Mouse (Mus musculus): Measurements from ENCODE around the gene Crb3. TPM values are rescaled to one million over a fixed set of nuclear protein-coding genes. Genes with fewer than 3 reads are reported as not detected.
"Not testable (repeated sequence)": the region's sequence is repeated elsewhere in the genome, so short reads cannot be mapped to it uniquely, and the experiment has no call there.

The Crb3 gene
- under 1 TPM; 0.77 to 0.99 TPM for total RNA-seq (2021)
- long read RNA-seq, experiment 1, partial matches to known transcripts, result 0 of 1 reads
- long read RNA-seq, experiment 1, other reads (novel, unspliced or antisense), result 1 of 1 reads
- long read RNA-seq, experiment 2, partial matches to known transcripts, result 0 of 1 reads
- long read RNA-seq, experiment 2, other reads (novel, unspliced or antisense), result 1 of 1 reads

DNA sequence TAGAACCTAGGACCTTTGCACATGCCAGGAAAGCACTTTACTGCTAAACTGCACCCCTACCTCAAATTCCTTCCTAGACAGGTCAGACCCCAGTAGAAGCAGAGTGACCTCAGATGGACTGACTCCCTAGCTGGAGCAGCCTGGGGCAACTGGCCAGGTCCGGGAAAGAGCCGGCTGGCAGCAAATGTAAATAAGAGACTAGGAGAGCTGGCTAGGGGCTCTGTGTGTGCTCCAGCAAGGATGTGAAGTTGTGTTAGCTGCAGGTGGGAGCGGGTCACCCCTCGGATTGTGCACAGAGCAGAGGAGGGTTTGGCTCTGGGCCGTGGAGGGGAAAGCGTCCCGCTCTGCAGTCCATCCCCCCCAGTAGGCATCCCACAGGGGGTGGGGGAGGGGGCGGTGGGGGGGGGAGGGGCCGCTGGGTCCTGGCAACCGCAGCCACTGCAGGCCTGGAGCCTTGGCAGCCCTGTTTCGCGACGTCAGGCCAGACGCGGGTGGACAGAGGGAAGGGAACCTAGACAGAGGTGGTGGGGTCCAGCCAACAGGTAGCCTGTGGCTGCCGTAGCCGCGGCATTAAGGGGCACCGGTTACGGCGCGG is at the start of gene Crb3:
TSS of gene Crb3 (plus strand) at position 215 of the 595 bp plus-strand sequence.
- DNase-seq, result peak; percentile 50

DNA sequence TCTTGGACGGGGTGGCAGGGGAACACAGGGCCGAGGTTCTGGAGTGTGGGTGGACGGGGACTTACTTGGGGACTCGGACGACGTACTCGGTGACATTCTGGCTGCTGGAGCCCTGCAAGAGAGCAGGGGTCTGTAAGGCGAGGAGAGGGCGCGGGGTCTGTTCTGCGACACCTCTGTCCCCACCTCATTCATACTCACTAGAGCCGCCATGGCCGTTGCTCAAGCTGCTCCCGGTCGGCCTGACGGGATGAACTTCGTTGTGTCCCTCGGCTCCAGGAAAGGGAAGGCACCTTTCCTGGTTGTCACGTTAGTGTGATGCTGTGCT is 48.0 kb upstream of the Crb3 start:
- no peak for DNase-seq

DNA sequence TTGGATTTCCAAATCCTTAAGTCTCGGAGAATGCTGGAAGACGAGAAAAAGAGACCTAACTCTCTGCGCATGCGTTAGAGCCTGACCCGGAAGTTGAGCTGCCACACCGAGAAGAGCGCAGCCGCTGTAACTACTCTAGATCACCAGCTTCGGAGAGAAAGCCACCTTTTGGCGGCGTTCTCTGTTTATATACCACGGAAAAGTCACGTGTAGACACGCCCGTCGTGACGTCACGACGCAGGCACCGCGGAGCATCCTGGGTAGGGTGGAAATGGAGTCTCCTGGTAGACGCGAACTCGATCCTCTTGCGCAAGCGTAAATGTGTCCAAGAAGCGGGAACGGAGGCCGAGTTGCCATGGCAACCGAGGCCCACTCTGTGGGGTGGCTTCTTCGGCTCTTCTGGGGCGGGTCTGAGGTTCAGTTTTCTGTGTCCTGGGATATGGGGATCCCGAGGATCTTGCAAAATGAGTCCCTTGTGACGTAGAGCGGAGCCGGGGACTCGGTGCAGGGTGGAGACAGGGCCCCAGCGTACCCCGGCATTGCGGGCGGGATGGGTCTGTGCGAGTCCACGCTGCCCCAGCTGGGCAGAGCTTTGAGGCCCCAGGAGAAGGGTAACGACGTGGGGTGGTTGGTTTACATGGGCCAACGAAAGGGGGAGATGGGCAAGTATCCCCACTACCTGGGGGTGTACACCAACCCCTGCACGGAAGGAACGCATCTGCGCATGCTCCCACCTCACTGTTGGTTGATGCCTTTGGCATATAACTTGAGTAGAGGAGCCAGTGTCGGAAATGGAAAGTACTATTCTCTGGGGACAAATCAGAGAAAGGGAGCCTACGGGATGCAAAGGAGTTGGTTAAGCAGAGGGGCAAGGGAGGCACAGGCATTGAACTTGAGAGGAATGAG is 47.4 kb upstream of the Crb3 start, which contains the start of the genes Gtf2f1 and Gm17949:
TSS of gene Gtf2f1 (minus strand) at position 53 of the 906 bp plus-strand sequence.
TSS of gene Gm17949 (plus strand) at position 234 of the 906 bp plus-strand sequence.
- DNase-seq, result peak; percentile 95

DNA sequence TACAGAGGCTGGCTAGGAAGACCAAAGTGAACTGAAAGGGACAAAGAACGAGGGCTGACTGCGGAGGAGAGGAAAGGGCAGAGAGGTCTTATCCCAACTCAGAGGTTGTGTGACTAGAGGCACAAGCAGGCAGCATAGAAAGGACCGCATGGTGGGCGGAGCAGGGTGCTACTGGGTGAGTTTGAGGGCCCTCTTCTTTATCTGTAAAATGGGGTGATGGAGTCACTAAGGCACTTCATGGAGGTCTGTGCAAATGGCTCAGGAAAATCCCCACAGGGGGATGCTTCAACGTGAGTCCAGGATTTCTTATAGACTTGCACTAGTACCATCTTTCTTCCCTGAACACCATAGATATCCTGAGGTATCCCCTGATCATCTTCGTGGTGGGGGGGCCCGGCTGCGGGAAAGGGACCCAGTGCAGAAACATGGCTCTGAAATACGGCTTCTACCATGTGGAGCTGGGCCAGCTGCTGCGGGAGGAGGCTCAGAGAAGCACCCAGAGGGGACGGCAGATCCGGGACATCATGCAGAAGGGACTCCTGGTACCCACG is 46.6 kb upstream of the Crb3 start:
- no peak for DNase-seq

DNA sequence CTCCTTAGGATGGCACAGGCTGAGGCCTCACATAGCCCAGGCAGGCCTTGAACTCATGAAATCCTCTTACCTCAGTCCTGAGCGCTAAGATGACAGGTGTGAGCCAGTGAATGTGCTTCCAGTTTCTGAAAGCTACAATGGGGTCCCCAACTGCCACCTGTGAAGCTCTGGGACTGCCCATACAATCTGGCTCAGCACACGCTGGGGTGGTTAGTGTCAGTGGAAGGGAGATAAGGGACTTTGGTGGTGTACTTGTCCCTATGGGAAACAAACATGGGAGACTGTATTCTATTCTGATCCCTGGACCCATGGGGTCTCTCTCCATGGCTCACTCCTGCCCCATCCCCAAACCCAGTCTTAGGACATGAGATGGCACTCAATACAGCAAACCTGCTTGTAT is 39.2 kb upstream of the Crb3 start:
- DNase-seq, result no peak

DNA sequence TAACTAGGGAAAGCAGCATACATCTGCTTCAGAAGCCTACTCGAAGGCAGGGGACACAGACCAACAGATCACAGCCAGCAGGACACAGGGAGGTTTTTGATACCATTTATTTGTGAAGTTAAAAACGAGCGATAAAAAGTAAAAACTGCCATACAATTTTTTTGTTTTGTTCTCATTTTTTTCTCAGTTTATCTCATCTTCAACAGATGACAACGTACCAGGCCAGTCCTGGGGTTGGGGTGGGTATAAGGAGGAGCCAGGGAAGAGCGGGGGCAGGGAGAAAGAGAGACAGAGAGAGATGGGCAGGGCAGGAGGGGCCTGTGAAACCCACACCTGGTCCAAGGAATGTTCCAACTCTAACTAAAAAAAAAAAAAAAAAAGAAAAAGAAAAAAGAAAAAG is 37.9 kb upstream of the Crb3 start:
- no peak for DNase-seq

DNA sequence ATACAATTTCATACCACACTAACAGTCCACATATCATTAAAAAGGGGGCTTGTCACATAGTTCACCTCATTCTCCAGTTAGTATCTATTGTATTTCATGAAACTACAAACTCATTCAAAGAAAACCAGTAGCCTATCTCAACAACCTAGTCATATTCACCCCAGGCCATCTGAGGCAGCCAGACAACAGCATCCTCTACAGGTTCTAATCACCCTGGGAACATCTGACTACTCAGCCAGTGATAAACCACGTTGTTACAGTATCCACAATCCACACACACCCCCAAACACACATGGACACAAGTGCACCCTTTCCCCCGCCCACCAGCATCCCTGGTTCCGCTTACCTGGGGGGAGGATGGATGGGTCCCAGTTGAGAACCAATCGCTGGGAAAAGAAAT is 31.4 kb upstream of the Crb3 start:
- DNase-seq, result no peak

DNA sequence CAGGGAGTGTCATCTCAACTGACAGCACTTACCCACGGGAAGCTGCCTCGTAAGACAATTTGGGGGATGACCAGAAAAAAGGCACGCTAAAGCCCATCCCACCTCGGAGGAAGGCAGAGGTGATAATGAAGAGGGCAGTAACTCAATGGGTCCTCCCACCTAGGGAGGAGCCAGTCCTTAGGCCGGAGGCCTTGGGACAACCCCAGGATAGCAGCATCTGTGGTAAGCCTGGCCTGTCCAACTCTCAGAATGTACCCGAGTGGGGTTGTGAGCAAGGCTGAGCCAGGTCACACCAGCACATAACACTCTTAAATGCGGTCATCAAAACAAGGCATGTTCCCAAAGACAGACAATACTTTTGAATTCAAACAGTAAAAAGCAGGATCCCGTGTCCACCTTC is 29.2 kb upstream of the Crb3 start:
- DNase-seq, result no peak

DNA sequence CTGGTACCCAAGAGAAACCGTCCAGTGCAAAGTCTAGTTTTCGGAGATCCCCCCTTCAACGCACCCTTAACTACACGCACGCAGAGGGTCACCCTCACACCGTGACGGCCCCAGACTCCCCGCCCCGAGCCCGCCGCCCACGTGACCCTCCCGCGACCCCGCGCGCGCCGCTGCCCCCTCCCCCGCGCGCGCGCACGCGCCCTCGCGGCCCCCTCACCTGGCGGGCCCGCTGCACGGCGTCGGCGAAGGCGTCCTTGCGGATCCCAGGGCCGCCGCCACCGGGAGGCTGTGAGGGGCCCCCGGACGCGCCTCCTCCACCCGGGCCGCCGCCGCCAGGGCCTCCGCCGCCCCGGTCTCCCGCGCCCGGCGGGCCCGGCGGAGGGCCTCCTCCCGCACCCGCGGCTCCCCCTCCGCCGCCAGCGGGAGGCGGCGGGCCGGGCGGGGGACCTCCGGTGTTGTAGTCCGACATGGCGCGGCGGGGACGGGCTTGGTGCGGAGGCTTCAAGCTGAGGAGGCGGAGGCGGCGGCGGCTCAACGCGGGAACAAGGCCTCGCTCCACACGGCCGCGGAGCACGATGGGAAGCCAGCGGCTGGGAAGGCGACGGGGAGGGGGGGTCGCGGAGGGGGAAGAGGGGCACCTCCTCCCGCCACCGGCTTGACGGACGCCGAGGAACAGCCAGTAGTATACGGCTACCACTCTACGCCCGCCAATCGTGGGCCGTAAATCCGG is 27.8 kb upstream of the Crb3 start, which contains the start of gene Khsrp:
TSS of gene Khsrp (minus strand) at position 592 of the 730 bp plus-strand sequence.
- no peak for DNase-seq

DNA sequence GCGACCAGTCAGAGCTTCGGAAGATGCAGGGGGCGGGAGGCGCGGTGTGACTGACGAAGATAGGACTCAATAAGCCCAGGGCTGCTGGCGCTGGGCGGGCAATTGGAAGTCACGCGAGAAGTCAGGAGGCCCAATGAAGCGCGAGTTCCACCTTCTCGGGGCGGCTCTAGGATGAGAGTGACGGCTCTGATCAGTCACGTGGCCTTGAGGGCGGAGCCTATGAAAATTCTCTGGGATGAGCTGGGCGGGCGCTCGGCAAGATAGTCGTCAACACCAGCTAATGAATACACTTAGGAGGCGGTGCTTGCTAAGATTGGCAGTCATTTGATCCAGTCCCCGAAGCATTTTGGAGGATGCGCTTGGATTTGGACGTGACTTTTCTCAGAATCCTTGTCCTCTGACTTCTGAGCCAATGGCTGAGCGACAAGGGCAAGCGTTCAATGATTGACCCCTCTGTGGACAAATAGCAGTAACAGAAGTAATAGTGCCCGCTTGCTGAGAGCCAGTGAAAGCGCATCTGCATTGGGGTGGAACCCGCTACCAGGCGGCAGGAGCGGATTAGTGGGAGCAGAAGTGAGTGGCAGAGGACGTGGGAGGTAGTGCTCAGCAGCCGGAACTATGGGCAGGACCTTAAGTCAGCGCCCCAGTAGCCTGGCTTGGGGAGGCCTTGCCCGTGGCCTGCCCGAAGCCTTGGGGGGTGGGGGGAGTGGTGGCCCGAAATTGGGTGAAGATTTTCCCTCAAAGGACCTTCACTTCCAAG is 27.1 kb upstream of the Crb3 start:
- DNase-seq, result peak; percentile 100

DNA sequence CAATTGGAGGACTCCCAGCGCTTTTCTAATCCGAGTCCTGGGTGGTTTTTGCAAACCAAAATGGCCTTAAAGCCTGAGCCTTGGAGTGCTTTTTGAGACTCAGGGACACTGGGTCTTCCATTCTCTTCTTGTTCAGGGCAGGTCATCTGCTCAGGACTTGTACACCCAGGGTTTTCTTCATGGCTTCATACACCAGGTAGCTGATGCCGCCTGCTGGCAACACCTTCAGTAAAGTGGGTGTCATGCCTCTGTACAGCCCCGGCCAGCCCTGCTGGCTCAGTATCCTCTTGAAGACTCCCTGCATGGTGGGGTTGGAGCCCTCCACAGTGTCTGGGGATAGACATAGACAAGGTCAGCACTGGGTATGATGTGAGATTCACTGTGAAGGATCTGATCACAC is 26.1 kb upstream of the Crb3 start:
- no peak for DNase-seq

DNA sequence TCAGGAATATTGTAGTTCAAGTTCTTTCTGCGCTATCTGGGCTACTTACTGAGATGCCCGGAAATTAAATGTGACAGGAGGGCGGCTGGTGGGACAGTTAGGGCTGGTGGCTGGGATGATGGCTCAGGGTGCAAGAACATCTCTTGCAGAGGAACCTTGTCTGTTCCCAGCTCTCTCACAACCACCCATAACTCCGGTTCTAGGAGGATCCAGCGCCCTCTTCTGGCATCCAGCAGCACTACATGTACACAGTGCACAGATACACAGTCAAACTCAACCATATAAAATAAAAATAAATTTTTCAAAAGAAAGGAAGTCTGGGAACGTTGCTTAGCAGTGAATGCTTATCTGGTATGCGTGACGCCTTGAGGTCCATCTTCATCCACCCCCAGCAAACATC is 19.9 kb upstream of the Crb3 start:
- DNase-seq, result no peak

DNA sequence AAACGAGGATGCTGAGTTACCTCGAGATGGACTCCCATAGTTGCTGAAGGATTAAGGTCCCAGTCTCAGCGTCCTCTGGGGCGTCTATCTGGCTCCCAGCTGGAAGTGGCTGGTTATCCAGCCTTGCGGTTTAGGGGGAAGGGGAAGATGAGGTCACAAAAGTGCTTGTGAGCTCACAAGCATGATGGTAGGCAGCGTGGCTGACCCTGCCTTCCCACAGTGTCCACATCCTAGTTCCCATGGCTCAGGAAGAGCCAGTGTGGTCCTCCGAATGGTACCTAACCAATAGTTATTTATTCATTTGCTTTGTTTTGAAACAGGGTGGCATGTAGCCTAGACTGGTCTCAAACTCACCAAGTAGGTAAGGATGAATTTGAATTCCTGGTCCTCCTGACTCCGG is 17.4 kb upstream of the Crb3 start, which contains the start of gene Slc25a41:
TSS of gene Slc25a41 (minus strand) at position 101 of the 400 bp plus-strand sequence.
- no peak for DNase-seq

DNA sequence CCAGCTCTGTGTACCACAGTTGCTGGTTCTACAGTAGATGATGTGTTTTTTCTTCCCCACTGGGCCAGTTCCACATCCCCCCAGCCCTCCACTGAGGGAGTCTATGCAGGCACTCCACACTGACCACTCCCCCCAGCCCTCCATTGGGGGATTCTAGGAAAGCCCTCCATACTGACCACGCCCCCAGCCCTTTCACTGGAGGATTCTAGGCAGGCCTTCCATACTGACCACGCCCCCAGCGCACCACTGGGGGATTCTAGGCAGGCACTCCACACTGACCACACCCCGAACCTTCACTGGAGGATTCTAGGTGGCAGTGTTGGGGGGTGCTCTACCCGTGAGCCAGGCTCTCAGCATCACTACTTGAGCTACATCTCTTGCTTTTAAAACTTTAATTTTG is 11.5 kb upstream of the Crb3 start:
- no peak for DNase-seq

DNA sequence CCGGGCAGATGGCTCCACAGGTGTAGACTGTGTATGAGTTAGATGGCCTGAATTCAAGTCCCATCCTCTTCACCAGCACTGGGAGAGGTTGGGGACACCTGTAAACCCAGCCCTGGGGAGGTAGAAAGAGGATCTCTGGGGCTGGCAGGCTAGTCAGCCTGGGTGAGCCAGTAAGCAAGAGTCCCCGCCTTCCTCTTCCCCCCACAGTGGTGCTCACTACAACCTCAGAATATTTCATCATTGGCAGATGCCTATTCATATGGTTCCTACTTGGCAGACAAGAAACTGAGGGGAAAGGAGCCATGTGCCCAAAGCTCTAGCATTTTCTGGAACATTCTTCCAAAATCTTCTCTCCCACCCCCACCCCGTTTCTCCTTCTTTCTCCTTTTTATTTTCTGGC is 10.1 kb upstream of the Crb3 start:
- no peak for DNase-seq

DNA sequence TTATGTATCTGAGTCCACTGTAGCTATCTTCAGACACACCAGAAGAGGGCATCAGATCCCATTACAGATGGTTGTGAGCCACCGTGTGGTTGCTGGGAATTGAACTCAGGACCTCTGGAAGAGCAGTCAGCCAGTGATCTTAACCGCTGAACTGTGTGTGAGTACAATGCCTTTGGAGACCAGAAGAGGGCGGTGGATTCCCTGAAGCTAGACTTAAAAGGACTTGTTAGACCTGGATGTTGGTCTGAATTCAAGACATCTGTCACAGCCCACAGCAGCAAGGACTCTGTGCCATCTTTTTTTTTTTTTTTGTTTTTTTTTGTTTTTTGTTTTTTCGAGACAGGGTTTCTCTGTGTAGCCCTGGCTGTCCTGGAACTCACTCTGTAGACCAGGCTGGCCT is 7.2 kb upstream of the Crb3 start:
- not testable (repeated sequence) for DNase-seq

DNA sequence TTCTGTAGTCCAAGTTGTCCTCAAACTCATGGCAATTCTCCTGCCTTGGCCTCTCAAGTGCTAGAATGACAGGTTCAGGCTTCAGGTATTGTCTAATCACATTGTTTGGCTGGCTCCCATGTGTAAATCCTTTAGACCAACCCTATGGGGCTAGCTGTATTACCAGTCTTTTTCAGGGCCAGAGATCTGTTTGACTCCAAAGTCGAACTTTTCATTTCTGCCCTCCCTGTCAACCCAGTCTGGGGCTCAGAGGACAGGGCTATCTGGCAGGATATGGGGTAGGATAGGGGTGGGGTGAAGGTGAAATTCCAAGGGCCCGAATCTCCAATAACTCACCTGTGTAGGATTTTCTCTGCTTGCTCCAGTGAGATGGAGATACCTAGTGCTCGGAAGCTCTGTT is 2.7 kb upstream of the Crb3 start:
- no peak for DNase-seq

DNA sequence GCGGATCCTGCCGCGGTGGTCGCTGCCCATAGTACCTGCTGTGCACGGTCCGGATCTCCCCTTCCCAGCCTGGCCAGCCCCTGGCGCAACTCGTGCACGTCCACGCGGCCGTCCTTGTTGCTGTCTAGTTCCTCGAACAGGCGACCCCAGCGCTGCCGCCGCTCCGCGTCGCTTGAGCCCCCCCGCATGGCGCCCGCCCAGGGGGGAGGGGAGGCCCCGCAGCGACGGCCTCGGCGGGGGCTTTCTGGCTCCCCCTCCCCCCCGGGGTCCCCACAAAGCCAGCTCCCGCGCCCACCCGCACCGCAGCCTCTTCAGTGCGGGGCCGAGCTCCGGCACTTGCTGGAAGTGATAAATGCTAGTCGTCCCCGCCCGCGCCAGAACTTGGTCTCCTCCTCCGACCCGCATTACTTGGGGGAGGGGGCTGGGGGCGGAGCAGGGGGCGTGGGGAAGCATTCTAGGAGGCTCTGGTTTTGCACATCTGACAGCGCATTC is 627 bp downstream of the Crb3 start, which contains the start of gene Slc25a23:
TSS of gene Slc25a23 (minus strand) at position 378 of the 492 bp plus-strand sequence.
- peak; percentile 75 for DNase-seq

DNA sequence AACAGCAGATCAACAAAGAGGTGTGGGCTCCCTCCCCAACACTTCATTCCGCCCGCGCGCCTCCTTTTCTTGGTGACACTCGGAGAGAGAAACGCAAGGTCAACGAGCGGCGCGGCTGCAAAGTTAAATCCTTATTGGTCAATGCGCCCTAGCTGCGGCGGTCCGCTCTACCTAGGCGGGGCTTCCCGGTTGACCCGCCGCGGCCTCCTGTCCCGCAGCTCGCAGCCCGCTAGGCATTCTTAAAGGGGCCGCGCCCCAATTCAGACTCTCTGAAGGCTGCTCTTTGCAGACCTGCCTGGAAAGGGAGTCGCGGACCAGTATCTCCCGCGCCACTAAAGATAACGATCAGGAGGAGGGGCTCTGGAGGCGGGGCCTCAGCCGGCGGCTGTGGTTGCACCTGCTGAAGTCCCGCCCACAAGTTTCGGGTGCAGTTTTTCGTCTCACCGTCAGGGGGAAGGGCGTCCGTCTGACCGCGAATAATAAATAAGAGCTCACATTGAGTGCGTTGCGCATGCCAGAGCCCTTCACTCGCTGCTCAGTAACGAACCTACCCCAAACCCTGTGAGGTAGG is 1.4 kb downstream of the Crb3 start:
- DNase-seq, result peak; percentile 94

DNA sequence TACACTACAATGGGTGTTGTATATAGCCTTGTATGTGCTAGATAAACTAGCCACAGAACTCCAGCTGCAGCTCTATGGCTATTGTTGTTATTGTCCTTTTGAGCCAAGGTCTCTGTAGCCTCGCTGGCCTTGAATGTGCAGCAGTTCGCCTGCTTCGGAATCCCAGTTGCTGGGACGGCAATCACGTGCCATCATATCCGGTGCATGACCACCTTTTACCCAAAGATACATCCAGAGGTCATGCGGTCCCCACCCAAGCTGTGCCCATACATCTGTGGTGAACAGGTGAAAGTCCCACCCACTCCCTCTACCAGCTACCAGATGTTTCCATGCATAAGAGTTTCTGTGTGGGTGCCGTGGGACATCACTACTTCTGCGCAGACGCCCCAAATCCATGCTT is 2.2 kb downstream of the Crb3 start:
- no peak for DNase-seq
